16 mouse cellular contexts compared by ENCODE assay signal in the genomic region with DNA sequence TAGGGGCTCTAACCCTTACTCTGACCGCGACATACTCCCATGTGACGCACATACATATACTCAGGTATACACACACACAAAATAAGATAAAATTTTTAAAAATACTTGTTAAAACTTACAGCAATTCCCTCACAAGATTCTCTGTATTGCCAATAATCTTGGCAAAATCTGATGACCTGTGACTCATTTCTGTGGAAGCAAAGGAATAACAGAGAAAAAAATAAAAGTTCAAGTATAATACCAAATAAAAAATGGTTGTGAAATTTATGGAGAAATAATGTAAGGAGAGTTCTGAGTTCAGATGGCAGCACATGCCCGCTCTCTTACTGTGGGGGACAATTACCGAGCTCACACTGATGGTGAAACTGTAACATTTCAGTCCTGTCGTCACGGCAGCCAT. TPM values are rescaled to one million over a fixed set of nuclear protein-coding genes. Genes with fewer than 3 reads are reported as not detected.
DNase-seq lines count a peak whose midpoint lies in the region.
"Had no signal": no experiment of that assay in that cellular context is flagged by ENCODE, and none has a peak within 500 bp of the region (broad histone marks: within the 10 kb centered on the region; RNA-seq: fewer than 3 reads in every experiment).

No protein-coding gene starts in this region.

- DNase-seq in NIH3T3 (ENCODE audit: low read depth) (peak; percentile 53), adipocyte (ENCODE audit: low spot score) (peak; percentile 68)
- DNase-seq in heart, postnatal 14 days = no peak
- no peak for DNase-seq in gastrocnemius, postnatal 25 days
- DNase-seq: adrenal gland, adult 2 months; adrenal gland, adult 8-10 months; adrenal gland, postnatal 10 days; adrenal gland, postnatal 14 days; adrenal gland, postnatal 25 days; adrenal gland, postnatal 36 days; B cell, adult 2 months; cerebellum, adult 11 months; cerebellum, adult 11-12 months; cerebellum, adult 18-20 months; cerebellum, adult 2 months; cerebellum, adult 8-10 months had no signal

- intact Hi-C loops in heart, postnatal 14 days (cut with DNase I) = no loop called here

RNA-seq across cellular contexts. Expression of a gene that starts 27.8 kb away (rescaled TPM):
- 1 to 10 TPM; 4.8 to 6.3 TPM for total RNA-seq in heart, postnatal 14 days (2021)
- total RNA-seq in gastrocnemius, postnatal 25 days (2021) = 1 to 10 TPM; 2.7 to 7.2 TPM

Comparison
In these comparisons a context has a peak if more than half of its experiments do, and no peak if none do; other contexts are left out.
1. DNase-seq: peak in NIH3T3 (single experiment) and adipocyte (single experiment); none in heart, postnatal 14 days (0 of 2) and gastrocnemius, postnatal 25 days (single experiment).